Mouse (Mus musculus) limb, embryonic 14.5 days (tissue): Measurements from ENCODE around the gene Mtus2. TPM values are rescaled to one million over a fixed set of nuclear protein-coding genes. Genes with fewer than 3 reads are reported as not detected.

ENCODE experiments used
- ATAC-seq: fragments of 200-750 bp; cut with Nextera tagmentation; 2 replicates; pipeline ENCODE4 v1.8.0; 2017; ENCODE audit warnings: low read depth, moderate number of reproducible peaks, moderate TSS enrichment; ENCODE audit not compliant: low FRiP score
- DNase-seq: peaks from one replicate; pipeline ENCODE4 v3.0.0-alpha.2; 2015; ENCODE audit warnings: low spot score
- H3K27ac ChIP-seq: fragments of 300-500 bp; sonication (generic); replicated peaks from 2 replicates; pipeline ENCODE4 v1.5.1; 2014; ENCODE audit warnings: low read depth, mild to moderate bottlenecking, low read length, moderate library complexity, mixed read lengths
- H3K27me3 ChIP-seq: fragments of 300-500 bp; sonication (generic); 2 replicates; pipeline ENCODE4 v1.6.1; 2014; ENCODE audit warnings: low read length, mixed read lengths; ENCODE audit not compliant: control insufficient read depth, insufficient read depth
- H3K36me3 ChIP-seq: fragments of 300-500 bp; sonication (generic); 2 replicates; pipeline ENCODE4 v1.6.1; 2014; ENCODE audit warnings: mild to moderate bottlenecking, low read length, moderate library complexity, mixed read lengths; ENCODE audit not compliant: control insufficient read depth, insufficient read depth
- H3K4me1 ChIP-seq: fragments of 300-500 bp; sonication (generic); 2 replicates; pipeline ENCODE4 v1.6.1; 2014; ENCODE audit warnings: antibody characterized with exemption, low read length, mixed read lengths; ENCODE audit not compliant: control insufficient read depth, insufficient read depth
- H3K4me2 ChIP-seq: fragments of 300-500 bp; sonication (generic); replicated peaks from 2 replicates; pipeline ENCODE4 v1.6.1; 2014; ENCODE audit warnings: low read depth, mild to moderate bottlenecking, low read length, moderate library complexity; ENCODE audit not compliant: severe bottlenecking
- H3K4me3 ChIP-seq: fragments of 300-500 bp; sonication (generic); replicated peaks from 2 replicates; pipeline ENCODE4 v1.5.1; 2014; ENCODE audit warnings: low read length
- H3K9ac ChIP-seq: fragments of 300-500 bp; sonication (generic); 2 replicates; pipeline ENCODE4 v1.6.1; 2014; ENCODE audit warnings: mild to moderate bottlenecking, low read depth, low read length, moderate library complexity; ENCODE audit not compliant: severe bottlenecking
- H3K9me3 ChIP-seq: fragments of 300-500 bp; sonication (generic); 2 replicates; pipeline ENCODE4 v1.6.1; 2016; ENCODE audit warnings: low read length; ENCODE audit not compliant: control insufficient read depth
- POLR2A ChIP-seq: fragments of 200-500 bp; IDR thresholded peaks from 2 replicates; pipeline ENCODE4 v1.8.0; 2012; ENCODE audit warnings: inconsistent platforms, mild to moderate bottlenecking, moderate library complexity, borderline replicate concordance; ENCODE audit not compliant: insufficient read depth, insufficient read length; ENCODE audit errors: extremely low read depth
- WGBS: fragments of 180-500 bp; shearing (Covaris S2); extraction: QIAGEN DNeasy Blood & Tissue Kit; methylation state at CpG from one replicate; pipeline ENCODE4 v1.1.7; 2014; 5-methylcytosine and 5-hydroxymethylcytosine counted together
- polyA plus RNA-seq, 2 experiments: library from polyadenylated mRNA; depleted of rRNA in 1 of 2; stranded (reverse) in 1 of 2; unstranded in 1 of 2; fragments of >200 nt; fragmentation: Nextera tagmentation in 1 of 2; extraction: Ambion mirVana in 1 of 2; gene quantifications; 2 replicates each; pipeline versions ENCODE4 v1.2.1 to v1.2.3; 2012 to 2014

The Mtus2 gene
- polyA plus RNA-seq, 2 experiments: 3.2 to 5.5 TPM

GRCm38 (mm10) chr5:147958552-147958951 is 1.4 kb downstream of the Mtus2 start:
- 43% methylated on average over 13 of the region's 13 CpGs for WGBS
- no peak for ATAC-seq
- DNase-seq: no peak
- Histone ChIP-seq H3K27me3 (peaks cover 38% of the 10 kb centered on the region), H3K4me2 (no peak overlapping the region), H3K27ac (no peak overlapping the region), H3K9ac (no peak overlapping the region), H3K36me3 (no peaks in the 10 kb centered on the region), H3K4me3 (no peak overlapping the region), H3K4me1 (peaks cover 10% of the 10 kb centered on the region; the same call in 1 of the 2 replicates), H3K9me3 (no peaks in the 10 kb centered on the region)
- TF ChIP-seq POLR2A: no peak

- TF ChIP-seq POLR2A: no peak
- H3K27ac ChIP-seq: no peak overlapping the region
- 15% methylated on average over 5 of the region's 5 CpGs for whole genome bisulfite sequencing
- peaks cover 38% of the 10 kb centered on the region for H3K27me3 ChIP-seq
- H3K4me2 ChIP-seq: no peak overlapping the region
- DNase-seq: no peak
- H3K4me3 ChIP-seq: no peak overlapping the region
- no peaks in the 10 kb centered on the region for H3K36me3 ChIP-seq
- no peak for ATAC-seq
- H3K9me3 ChIP-seq: no peaks in the 10 kb centered on the region
- no peak overlapping the region for H3K9ac ChIP-seq
- H3K4me1 ChIP-seq: peaks cover 10% of the 10 kb centered on the region; the same call in 1 of the 2 replicates
Observed at GRCm38 (mm10) chr5:147959088-147959487, 2.0 kb downstream of the Mtus2 start.

GRCm38 (mm10) chr5:147960793-147961192 is 3.7 kb downstream of the Mtus2 start:
- 78% methylated on average over 1 of the region's 1 CpGs for WGBS
- ATAC-seq (no peak), DNase-seq (no peak)
- no peak overlapping the region for H3K27ac ChIP-seq
- no peaks in the 10 kb centered on the region for H3K36me3 ChIP-seq
- no peaks in the 10 kb centered on the region for H3K9me3 ChIP-seq
- H3K4me3 ChIP-seq: no peak overlapping the region
- H3K4me1 ChIP-seq: peaks cover 10% of the 10 kb centered on the region; the same call in 1 of the 2 replicates
- peaks cover 29% of the 10 kb centered on the region for H3K27me3 ChIP-seq
- TF ChIP-seq POLR2A: no peak
- H3K9ac ChIP-seq: no peak overlapping the region
- no peak overlapping the region for H3K4me2 ChIP-seq

- TF ChIP-seq POLR2A: no peak
- Histone ChIP-seq H3K4me3 (no peak overlapping the region), H3K9me3 (no peaks in the 10 kb centered on the region), H3K27me3 (no peaks in the 10 kb centered on the region), H3K36me3 (no peaks in the 10 kb centered on the region), H3K27ac (no peak overlapping the region), H3K4me1 (no peaks in the 10 kb centered on the region), H3K9ac (no peak overlapping the region), H3K4me2 (no peak overlapping the region)
- ATAC-seq (no peak), DNase-seq (no peak)
- 65% methylated on average over 13 of the region's 13 CpGs for WGBS
Observed at GRCm38 (mm10) chr5:147963820-147964580, 6.9 kb downstream of the Mtus2 start.

GRCm38 (mm10) chr5:147964776-147965175 is 7.7 kb downstream of the Mtus2 start:
- TF ChIP-seq POLR2A: no peak
- H3K4me3 ChIP-seq: no peak overlapping the region
- H3K4me1 ChIP-seq: no peaks in the 10 kb centered on the region
- DNase-seq (no peak), ATAC-seq (no peak)
- no peak overlapping the region for H3K4me2 ChIP-seq
- no peaks in the 10 kb centered on the region for H3K36me3 ChIP-seq
- no peaks in the 10 kb centered on the region for H3K27me3 ChIP-seq
- no peak overlapping the region for H3K9ac ChIP-seq
- H3K9me3 ChIP-seq: no peaks in the 10 kb centered on the region
- no peak overlapping the region for H3K27ac ChIP-seq
- 49% methylated on average over 2 of the region's 2 CpGs for WGBS
